Mouse (Mus musculus): ENCODE measurements around the gene Rcc2. TPM values are rescaled to one million over a fixed set of nuclear protein-coding genes. Genes with fewer than 3 reads are reported as not detected.

The Rcc2 gene
- polyA plus RNA-seq, 1 experiment from 2014 or later = 35.6 TPM

DNA sequence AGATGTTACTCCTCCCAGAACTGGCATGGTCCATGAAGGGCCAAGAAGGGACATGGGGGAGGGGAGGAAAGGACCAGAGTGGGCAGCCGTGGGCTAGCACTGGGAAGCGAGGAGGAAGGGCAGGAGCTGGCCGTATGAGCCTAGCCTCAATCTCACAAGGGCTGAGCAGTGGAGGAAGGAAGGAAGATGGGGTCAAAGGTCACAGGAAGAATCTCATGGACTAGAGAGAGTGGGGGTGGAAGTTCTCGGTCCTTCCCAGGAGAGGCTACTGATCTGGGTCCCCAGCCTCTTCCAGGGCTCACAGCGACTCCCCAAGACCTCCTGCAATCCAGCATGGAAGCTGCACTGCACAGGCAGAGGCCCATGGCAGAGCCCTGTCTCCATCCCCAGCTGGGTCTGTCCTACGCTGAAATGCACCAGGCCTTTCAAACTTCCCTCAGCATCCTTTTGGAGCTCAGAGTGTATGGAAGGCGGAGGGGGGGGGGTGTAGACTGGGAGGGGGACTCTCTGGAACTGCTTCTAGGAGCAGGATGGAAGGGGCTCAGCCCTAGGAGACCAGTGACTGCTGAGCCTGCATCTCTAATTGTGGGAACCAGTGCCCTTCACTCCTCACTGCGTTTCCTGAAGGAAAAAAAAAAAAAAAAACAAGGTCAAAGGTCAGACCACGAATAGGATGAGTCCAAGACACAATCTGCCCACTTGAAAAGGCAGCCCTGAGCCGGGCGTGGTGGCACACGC lies 26.6 kb upstream of the Rcc2 start:
- no peak for DNase-seq (ENCODE audit: low spot score)
- H3K9ac ChIP-seq (ENCODE audit: low read depth, low read length) = no peak overlapping the region
- H3K9me3 ChIP-seq (replicated peaks; ENCODE audit: low read length) = no peaks in the 10 kb centered on the region

DNA sequence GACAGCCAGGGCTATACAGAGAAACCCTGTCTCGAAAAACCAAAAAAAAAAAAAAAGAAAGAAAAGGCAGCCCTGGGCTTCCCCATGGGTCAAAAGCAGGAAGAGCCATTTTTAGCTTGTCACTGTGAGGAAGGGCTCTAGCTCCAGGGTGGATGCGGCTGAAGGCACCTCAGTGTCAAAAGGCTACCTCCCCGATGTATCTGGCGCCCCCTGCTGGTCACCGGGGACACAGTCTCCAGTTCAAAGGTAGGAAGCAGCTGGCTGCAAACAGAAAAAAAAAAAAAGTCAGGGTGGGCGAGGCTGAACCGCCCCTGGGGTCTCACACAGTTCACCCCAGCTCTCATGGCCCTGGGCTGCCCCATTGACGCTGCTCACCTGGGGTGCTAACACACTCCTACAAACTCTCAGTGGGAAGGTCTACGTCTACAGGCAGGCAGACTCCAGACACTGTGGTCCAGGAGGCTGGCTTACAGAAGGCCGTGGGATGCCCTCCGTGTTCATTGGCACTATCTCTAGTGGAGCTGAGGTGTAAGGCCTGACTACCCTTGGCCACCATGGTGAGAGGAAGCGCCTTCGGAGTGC lies 25.9 kb upstream of the Rcc2 start:
- DNase-seq (ENCODE audit: low spot score) (peak; percentile 91), ATAC-seq (replicated peaks; ENCODE audit: low FRiP score, low read depth) (peak; percentile 12; the same call in 1 of the 2 replicates)
- Histone ChIP-seq H3K4me3 (replicated peaks; ENCODE audit: low read depth, low read length) (no peak overlapping the region), H3K9me3 (replicated peaks; ENCODE audit: low read length) (no peaks in the 10 kb centered on the region), H3K4me1 (replicated peaks; ENCODE audit: insufficient read depth, low read length) (no peaks in the 10 kb centered on the region), H3K9ac (ENCODE audit: low read depth, low read length) (no peak overlapping the region), H3K27ac (no peak overlapping the region), H3K27me3 (ENCODE audit: insufficient read depth, low read length) (no peaks in the 10 kb centered on the region), H3K4me2 (ENCODE audit: low read length) (no peak overlapping the region), H3K36me3 (ENCODE audit: insufficient read depth, low read length) (no peaks in the 10 kb centered on the region)
- peak; percentile 93 for TF ChIP-seq CTCF (IDR thresholded peaks at IDR 0.05; ENCODE audit: low read depth)
- WGBS = 33% methylated on average over 12 of the region's 13 CpGs

More for the DNA sequence above, 26.6 kb upstream of the Rcc2 start:
- Histone ChIP-seq H3K36me3 (ENCODE audit: insufficient read depth, low read length) (no peaks in the 10 kb centered on the region), H3K4me3 (replicated peaks; ENCODE audit: low read depth, low read length) (no peak overlapping the region), H3K4me1 (replicated peaks; ENCODE audit: insufficient read depth, low read length) (no peaks in the 10 kb centered on the region), H3K27me3 (ENCODE audit: insufficient read depth, low read length) (no peaks in the 10 kb centered on the region), H3K4me2 (ENCODE audit: low read length) (no peak overlapping the region), H3K27ac (no peak overlapping the region)
- WGBS = 54% methylated on average over 12 of the region's 12 CpGs
- no peak for TF ChIP-seq CTCF (IDR thresholded peaks at IDR 0.05; ENCODE audit: low read depth)
- peak; percentile 41 for ATAC-seq (replicated peaks; ENCODE audit: low FRiP score, low read depth)

DNA sequence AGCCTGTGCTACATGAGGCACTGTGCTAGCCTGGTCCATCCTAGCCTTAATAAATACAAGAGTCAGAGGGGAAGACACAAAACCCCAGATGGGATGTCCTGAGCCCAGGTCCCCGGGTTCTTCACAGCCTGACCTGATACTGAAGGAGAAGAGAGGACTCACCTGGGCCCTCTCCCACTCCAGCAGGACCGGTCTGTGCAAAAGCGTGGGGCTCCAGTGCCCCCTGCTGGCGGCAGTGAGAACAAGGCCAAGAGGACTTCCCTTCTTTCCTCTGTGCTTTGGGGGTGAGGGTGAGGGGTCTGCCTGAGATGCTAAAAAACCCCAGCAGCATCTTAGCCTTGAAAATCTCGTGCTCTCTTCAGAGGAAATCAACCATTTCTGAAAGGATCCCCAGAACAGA lies 21.3 kb upstream of the Rcc2 start:
- Histone ChIP-seq H3K4me2 (ENCODE audit: low read length) (no peak overlapping the region), H3K9me3 (replicated peaks; ENCODE audit: low read length) (no peaks in the 10 kb centered on the region), H3K36me3 (ENCODE audit: insufficient read depth, low read length) (no peaks in the 10 kb centered on the region), H3K27me3 (ENCODE audit: insufficient read depth, low read length) (no peaks in the 10 kb centered on the region), H3K4me3 (replicated peaks; ENCODE audit: low read depth, low read length) (no peak overlapping the region), H3K4me1 (replicated peaks; ENCODE audit: insufficient read depth, low read length) (0 out of 2 replicates have a peak, but pooled peaks cover under 1% of the 10 kb centered on the region), H3K27ac (no peak overlapping the region), H3K9ac (ENCODE audit: low read depth, low read length) (no peak overlapping the region)
- 17% methylated on average over 5 of the region's 5 CpGs for WGBS
- DNase-seq (ENCODE audit: low spot score) = no peak
- no peak for ATAC-seq (replicated peaks; ENCODE audit: low FRiP score, low read depth)
- TF ChIP-seq CTCF (IDR thresholded peaks at IDR 0.05; ENCODE audit: low read depth) = peak; percentile 82

DNA sequence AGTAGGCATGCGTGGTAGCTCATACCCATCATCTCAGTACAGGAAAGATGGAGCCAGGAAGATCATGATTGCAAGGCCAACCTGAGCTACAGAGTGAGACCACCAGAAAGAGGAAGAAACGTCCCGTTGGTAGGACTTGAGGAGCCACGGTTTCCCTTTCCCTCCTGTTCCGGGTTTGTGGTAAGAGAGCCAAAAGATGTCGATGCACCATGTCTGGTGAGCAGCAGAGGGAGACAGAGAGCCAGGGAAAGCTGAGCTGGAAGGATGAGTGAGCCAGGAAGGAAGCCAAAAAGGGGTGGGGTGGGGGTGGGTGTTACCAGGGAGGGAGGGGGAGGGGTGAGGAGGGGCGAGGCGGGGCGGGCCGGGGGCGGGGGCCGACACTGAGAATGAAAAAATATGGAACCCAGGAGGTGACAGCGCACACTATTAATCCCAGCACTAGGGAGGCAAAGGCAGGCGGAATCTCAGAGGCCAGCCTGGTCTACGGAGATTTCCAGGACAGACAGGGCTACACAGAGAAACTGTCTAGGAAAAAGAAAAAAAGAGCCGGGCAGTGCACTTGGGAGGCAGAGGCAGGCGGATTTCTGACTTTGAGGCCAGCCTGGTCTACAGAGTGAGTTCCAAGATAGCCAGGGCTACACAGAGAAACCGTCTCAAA lies 20.5 kb upstream of the Rcc2 start:
- Histone ChIP-seq H3K4me2 (ENCODE audit: low read length) (peak overlapping the region; percentile 40), H3K9me3 (replicated peaks; ENCODE audit: low read length) (no peaks in the 10 kb centered on the region), H3K27me3 (ENCODE audit: insufficient read depth, low read length) (no peaks in the 10 kb centered on the region), H3K27ac (no peak overlapping the region), H3K36me3 (ENCODE audit: insufficient read depth, low read length) (no peaks in the 10 kb centered on the region), H3K4me3 (replicated peaks; ENCODE audit: low read depth, low read length) (no peak overlapping the region), H3K9ac (ENCODE audit: low read depth, low read length) (no peak overlapping the region), H3K4me1 (replicated peaks; ENCODE audit: insufficient read depth, low read length) (0 out of 2 replicates have a peak, but pooled peaks cover 4% of the 10 kb centered on the region)
- TF ChIP-seq CTCF (IDR thresholded peaks at IDR 0.05; ENCODE audit: low read depth) = peak; percentile 79
- WGBS = 26% methylated on average over 18 of the region's 18 CpGs
- ATAC-seq (replicated peaks; ENCODE audit: low FRiP score, low read depth) (no peak), DNase-seq (ENCODE audit: low spot score) (peak; percentile 92)

DNA sequence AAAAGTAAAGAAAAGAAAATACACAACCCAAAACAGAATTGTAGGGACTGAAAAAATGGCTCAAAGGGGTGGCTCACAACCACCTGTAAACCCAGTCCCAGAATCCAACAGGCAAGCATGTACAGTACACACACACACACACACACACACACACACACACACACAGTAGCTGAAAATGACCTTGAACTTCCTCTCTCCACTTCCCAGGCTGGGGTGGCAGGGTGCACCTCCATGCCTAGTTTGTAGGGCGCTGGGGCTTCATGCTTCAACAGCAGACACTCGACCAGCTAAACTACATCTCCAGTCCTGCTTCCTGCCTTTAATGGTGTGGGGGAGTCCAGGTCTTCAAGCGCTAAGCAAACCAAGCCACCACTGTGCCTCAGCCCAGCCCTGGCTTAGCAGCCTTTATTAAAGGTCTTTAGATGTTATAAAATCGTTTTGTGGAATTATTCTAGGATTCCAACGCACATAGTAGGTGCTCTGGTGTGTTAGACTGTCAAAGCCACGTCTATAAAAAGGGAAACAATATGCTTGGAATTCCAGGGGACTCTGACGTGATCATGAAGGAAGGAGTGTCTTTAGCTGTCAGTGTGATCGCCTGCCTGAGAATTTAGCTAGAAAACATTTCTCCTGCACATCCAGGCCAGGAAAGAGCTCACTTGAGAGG lies 19.5 kb upstream of the Rcc2 start:
- H3K4me1 ChIP-seq (replicated peaks; ENCODE audit: insufficient read depth, low read length) = 0 out of 2 replicates have a peak, but pooled peaks cover 4% of the 10 kb centered on the region
- H3K27ac ChIP-seq = no peak overlapping the region
- H3K4me3 ChIP-seq (replicated peaks; ENCODE audit: low read depth, low read length) = no peak overlapping the region
- no peak overlapping the region for H3K9ac ChIP-seq (ENCODE audit: low read depth, low read length)
- no peaks in the 10 kb centered on the region for H3K27me3 ChIP-seq (ENCODE audit: insufficient read depth, low read length)
- no peak for DNase-seq (ENCODE audit: low spot score)
- no peak for ATAC-seq (replicated peaks; ENCODE audit: low FRiP score, low read depth)
- H3K4me2 ChIP-seq (ENCODE audit: low read length) = no peak overlapping the region
- no peaks in the 10 kb centered on the region for H3K36me3 ChIP-seq (ENCODE audit: insufficient read depth, low read length)
- TF ChIP-seq CTCF (IDR thresholded peaks at IDR 0.05; ENCODE audit: low read depth) = no peak
- WGBS = 16% methylated on average over 8 of the region's 8 CpGs
- no peaks in the 10 kb centered on the region for H3K9me3 ChIP-seq (replicated peaks; ENCODE audit: low read length)

DNA sequence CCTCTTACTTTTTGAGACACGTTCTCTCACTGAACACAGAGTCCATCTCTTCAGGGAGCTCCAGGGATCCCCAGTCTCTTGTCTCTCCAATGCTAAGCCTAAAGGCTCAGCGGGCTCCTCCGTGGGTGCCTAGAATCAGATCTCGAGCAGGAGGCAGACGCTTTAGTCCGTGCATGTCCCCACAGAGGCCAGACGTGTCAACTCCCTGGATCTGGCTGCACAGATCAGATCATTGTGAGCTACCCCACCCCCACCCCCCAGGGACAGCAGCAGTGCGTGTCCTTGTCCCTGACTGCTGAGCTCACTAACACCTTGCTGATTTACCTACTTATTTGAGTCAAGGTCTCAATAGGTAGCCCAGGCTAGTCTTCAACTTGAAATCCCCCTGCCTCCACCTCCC lies 16.7 kb upstream of the Rcc2 start:
- Histone ChIP-seq H3K36me3 (ENCODE audit: insufficient read depth, low read length) (no peaks in the 10 kb centered on the region), H3K4me3 (replicated peaks; ENCODE audit: low read depth, low read length) (no peak overlapping the region), H3K27ac (no peak overlapping the region), H3K9ac (ENCODE audit: low read depth, low read length) (no peak overlapping the region), H3K4me2 (ENCODE audit: low read length) (no peak overlapping the region), H3K9me3 (replicated peaks; ENCODE audit: low read length) (no peaks in the 10 kb centered on the region), H3K4me1 (replicated peaks; ENCODE audit: insufficient read depth, low read length) (0 out of 2 replicates have a peak, but pooled peaks cover 4% of the 10 kb centered on the region), H3K27me3 (ENCODE audit: insufficient read depth, low read length) (no peaks in the 10 kb centered on the region)
- no peak for TF ChIP-seq CTCF (IDR thresholded peaks at IDR 0.05; ENCODE audit: low read depth)
- DNase-seq (ENCODE audit: low spot score) (no peak), ATAC-seq (replicated peaks; ENCODE audit: low FRiP score, low read depth) (no peak)
- WGBS = 36% methylated on average over 8 of the region's 8 CpGs

All from kidney, postnatal 0 days (tissue).